Mouse (Mus musculus) heart, adult 8-10 months (tissue): ENCODE results near the gene Tmem88b. TPM values are rescaled to one million over a fixed set of nuclear protein-coding genes. Genes with fewer than 3 reads are reported as not detected.
A peak's percentile ranks its signal among the peaks of the same experiment; 100 is the strongest.
"Not testable (repeated sequence)": the region's sequence is repeated elsewhere in the genome, so short reads cannot be mapped to it uniquely, and the experiment has no call there.

Experiments used
- DNase-seq: peaks from one replicate; pipeline ENCODE4 v3.0.0; 2022; ENCODE audit warnings: low spot score
- total RNA-seq, 4 experiments: library from RNA; stranded (reverse); gene quantifications; 2 replicates each; pipeline ENCODE4 v1.2.4; 2022

Tmem88b gene
- total RNA-seq, 4 experiments from 2014 or later: 0.66 to 1.1 (median 0.81) TPM

DNA sequence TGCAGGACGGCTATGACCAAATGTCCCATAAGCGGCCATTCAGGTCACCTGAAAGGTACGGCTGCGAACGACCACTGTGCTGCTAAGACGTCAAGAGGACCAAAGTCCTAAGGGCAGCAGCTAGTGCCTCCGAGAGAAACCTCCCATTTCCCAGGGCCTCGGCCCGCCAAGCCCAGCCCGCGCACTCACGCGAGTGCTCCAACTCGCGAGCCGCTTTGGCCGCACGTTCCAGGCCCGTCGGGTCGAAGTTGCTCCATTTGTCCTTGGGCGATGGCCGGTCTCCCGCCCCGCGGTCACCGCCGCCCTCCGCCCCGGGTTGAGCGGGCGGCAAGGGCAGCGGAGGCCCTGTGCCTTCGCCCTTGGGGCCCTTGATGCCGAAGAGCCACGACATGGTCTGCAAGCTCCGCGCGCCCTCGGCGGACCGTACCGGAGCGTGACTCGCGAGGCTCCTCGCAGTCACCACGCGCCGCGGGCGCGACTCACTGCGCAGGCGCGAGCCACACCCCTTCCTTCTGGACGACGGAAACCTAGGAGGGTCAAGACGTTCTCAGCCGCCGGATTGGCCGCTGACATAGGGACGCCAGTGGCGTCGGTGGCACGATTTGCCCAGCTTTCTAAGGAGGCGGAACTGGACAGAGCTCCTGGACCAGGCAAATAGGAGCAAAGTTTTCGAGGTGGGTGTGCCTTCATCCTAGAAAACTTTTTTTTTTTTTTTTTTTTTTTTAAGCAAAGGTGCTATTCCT lies 24.9 kb downstream of the Tmem88b start, which contains the start of gene Atad3a:
TSS of gene Atad3a (minus strand) at position 481 of the 743 bp plus-strand sequence.
- peak; percentile 98 for DNase-seq

DNA sequence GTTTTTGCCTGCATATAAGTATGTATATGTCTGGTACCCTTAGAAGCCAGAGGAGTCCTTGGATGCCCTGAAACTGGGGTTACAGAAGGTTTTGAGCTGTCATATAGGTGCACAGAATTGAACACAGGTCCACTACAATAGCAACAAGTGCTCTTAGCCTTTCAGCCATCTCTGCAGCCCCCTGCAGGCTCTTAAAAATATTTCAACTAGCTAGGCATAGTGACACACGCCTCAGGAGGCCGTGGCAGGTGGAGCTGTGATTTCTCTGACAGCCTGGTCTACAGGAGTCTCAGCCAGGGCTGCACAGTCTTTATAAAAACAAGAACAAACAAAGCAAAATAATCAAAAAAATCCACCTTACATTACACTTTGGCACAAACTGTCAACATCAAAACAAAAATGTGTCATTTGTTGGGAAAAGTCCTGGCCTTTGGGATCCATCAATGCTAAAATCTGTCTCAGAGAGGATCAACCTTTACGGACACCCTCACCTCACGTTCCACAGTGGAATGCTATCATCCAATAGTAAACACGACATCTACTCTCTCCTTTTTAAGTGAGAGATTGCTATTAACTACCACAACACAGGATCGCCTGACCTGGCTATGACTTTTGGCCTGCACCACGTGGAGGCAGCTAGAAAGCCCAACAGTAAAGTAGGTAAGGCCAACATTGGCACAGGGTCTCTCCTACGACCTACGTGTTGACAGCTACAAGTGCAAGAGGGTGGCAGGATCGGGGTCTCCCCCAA lies 25.6 kb downstream of the Tmem88b start:
- no peak for DNase-seq

DNA sequence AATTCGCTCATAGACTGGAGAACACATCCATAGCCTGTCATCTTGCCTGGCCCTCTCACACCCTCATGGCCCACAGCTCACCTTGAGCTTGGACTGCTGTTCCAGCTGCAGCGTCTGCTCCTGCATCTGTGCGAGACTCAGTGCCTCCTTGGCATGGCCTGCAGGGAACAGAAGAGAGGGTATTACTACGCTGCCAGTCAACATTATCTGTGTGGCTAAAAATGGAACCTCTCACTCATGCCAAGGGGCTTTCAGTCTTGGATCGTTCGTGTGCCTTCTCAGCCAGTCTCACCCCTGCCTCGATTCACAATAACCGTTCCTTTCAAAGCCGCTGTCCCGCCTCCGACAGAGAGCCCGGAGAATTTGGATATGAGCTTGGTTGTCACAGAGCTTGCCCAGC lies 28.7 kb downstream of the Tmem88b start:
- DNase-seq: no peak

DNA sequence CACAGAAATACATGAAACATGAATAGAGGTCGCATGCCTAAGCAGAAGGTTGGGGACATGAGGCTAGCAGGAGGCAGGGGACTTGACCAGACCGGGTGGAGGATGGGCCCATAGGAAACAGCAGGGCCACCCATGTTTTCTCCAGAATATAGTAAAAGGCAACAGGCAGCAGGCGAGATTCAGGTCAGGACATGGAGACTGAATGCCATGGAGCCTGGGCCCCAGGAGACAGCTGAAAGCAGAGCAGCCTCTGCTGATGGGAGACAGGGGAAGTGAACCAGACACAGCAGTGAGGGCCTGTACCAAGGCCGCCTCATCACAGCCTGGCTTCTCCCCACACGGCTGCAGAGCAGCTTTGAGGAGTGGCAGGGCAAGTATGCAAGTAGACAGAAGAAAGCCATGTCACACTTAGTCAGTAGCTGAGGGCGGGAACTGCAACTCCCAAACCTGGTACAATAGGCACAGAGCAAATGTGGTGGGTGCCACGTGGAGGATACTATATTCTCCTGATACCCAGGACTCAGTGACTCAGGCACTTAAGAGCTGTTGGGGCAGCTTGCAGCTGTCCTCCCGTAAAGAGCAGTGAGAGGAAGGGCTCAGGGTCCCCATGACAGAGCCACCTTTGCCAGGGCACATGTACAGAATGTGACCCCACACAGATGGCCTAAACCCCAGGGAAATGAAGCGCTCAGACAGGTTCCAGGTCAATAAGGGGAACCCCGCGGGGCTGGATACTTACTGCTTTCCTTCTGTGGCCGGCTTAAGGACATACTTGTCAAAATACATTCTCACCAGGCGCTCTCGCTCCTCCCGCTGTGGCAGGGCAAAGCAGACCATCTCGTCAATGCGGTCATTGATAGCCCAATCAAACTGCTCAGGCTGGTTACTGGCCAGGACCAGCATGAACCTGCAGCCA lies 38.8 kb downstream of the Tmem88b start:
- DNase-seq: no peak

DNA sequence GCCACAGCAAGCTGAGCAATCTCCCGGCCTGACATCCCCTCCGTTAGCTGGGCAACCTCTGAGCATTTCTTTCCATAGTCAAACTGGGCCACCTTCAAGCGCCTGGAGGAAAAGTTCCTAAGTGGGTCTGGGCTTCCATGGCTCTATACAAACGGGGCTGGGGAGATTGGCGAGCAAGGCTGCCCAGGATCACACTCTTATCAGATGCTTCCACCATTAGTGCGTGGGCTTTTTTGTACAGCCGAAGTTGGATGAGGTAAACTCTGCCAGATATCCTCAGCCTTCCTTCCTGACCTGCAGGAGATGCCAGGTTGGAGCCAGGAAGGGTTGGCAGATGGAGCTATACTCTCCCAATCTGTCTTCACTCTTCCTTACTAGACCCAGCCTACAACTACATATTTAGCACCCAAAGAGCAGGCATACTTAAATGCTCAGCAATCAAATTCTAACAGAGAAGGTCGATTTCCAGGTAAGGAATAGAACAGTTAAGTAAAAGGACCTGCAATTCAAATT lies 39.6 kb downstream of the Tmem88b start:
- DNase-seq: no peak

DNA sequence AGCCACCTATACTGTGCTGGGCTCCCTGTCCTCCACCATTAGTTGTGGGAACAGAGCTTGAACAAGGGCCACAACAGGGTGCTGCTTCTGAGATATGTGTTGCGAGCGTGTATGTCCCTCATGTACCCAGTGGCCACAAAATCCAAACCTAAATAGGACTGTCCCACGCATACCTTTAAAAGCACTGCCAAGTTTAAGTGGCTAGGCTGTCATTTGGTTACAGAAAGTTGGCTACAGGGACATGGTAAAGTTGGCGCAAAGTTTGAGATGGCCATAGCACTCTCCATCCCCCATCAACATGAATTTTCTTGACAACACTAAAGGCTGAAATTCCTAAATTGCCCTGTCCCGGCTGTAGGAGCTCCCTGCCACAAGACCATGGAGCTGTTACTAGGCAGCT lies 40.5 kb downstream of the Tmem88b start:
- no peak for DNase-seq

DNA sequence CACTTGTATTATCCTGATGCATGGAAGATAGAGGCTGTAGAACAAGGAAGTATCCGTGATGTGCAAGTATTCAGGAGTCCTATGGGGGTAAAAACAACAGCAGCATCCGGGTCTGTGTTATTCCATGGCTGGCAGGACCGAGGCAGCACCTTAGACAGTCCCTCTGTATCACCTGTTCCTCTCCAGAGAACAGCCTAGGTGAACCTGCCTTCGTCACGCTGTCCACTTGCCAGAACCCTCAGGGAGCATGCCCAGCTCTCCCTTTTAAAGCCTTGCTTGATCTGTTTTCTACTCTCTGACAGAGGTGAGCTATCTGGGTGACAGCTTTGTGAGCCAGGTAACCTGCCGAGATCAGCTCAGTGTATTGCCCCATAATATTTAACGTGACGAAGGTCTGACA lies 41.2 kb downstream of the Tmem88b start:
- no peak for DNase-seq

DNA sequence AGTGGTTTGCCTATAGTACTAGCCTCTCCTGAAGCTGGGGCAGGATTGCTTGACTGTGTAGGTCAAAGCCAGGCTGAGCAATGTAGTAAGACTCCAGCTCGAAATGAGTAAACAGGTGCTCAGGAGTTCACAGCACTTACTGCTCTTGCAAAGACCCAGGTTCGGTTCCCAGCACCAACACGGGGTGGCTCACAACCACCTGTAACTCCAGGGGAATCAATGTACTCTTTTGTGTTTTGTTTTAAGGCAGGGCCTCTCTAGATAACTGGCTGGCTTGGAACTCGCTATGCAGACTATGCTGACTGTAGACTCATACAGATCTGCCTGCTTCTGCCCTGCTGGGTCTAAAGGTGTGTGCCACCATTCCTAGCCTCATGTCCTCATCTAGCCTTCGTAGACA lies 43.0 kb downstream of the Tmem88b start:
- no peak for DNase-seq

DNA sequence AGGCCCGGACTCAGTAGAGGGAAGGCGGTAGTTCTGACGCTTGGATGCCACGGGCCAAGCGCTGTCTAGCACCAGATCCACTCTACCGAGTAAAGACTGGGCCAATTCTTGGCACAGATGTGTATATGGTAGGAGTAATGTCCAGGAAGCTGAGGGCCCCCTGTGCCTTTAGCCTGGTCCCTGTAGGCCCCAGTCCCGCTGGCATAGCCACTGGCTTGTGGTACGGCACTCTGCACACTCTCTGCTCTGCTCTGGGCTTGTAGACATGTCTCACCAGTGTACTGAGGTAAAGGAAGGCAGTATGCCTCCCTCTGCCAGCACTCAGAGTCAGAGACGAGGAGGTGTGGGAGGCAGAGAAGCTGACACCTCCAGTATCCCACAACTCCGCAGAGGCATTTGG lies 45.0 kb downstream of the Tmem88b start:
- not testable (repeated sequence) for DNase-seq

DNA sequence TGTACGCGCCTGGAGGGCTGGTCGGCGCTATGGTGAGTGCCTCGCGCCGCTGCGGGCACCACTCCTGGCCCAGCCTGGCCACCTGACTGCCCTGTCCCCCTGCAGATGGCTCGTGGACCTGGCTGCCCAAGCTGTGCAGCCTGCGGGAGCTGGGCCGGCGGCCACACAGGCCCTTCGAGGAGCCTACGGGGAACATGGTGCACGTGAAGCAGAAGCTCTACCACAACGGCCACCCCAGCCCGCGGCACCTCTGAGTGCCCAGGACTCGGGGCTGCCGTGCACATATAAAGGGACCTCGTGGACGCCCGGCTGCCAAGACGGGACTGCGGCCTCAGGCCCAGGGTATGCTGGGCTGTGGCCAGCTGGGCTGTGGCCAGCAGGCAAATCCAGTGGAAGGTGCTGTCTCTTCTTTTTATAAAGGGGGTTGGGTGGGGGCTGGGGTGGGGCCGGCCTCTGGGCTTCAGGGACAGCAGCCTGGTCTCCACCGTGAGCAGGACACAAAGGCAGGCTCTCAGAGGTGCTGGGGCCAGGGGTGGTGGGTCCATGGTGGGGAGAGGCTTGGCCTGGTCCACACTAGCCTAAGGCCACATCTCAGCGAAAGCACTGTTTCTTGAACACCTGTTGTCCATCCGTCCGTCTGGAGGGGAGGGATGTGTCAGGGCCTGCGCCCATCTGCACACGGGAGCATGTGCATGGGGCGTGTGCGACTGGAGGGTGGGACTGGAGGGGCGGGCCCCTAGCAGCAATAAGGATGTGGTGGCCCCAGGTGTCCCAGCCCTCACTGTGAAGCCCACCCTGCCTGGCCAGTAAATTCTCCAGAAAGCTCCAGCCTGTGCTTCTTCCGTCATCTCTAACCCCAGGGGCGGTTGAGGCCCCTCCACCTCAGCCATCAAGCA lies 45.7 kb downstream of the Tmem88b start:
- no peak for DNase-seq

DNA sequence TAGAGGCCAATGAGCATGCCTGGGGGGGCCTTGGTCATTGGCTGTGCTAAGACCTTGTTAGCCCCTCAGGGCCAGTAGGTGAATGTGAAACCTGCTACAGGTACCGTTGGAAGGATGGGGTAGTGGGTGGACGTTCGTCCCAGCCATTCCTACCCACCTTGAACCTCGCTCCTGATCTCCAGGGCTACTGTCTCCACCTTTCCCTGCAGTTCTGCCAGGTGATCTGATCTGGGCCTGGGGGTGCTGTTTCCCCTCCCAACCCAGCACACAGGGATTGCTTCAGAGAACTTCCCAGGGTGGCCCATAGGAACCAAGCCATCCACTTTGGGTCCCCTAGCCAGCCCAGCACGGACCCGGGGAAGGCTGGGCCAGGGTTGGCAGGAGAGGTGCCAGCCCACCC lies 46.5 kb downstream of the Tmem88b start:
- no peak for DNase-seq

DNA sequence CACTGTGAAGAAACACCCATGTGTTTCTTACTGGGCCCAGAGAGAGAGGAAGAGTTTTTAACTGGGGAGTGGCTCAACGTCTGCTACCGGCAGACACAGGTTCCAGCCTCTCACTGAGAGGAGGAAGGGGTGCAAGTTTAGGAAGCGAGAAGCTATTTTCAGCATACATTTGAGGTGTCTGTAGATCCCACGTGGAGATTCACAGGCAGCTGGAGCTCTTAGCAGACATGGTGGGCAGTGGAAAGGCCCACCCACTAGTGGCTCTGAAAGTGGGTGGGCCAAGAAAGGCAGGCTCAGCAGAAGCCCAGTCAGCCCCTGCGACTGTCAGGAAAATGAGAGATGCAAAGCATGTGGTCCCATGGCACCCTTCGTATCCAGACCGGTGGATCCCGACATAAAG lies 47.4 kb downstream of the Tmem88b start:
- DNase-seq: no peak

DNA sequence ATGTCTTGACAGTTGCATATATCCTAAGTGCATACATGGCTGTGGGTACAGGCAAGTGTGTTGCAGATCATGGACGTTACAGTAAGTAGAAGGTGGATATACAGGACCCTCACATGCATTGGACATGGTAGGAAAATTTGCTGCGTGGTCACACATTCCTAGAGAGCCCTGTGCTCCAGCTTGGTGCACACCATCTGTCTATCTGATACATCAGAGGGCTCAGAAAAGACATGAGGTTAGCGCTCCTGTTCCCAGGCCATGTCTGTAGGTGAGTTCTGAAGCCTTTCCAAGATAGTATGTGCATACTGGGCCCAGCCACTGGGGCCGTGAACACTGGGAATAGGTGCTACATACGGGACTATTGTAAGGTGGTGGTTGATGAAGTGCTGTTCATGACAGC lies 49.3 kb downstream of the Tmem88b start:
- no peak for DNase-seq

DNA sequence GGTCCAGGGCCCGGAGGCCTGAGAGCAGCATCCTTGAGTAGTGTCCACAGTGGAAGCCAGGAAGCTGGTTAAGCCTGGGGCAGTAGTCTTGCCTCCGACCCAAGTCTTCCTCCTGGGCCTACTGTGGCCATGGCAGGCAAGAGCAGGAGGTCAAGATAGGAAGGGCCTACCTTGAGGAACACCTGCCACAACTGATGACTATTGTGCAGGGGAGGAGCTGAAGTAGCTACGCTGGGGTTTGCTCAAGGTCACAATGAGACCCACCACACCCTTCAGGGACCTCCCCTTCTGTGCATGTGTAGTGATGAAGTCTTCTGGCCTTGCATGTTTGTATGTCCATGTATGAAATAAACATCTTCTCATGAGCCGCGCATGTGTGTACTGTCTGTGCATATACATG lies 49.9 kb downstream of the Tmem88b start:
- no peak for DNase-seq

DNA sequence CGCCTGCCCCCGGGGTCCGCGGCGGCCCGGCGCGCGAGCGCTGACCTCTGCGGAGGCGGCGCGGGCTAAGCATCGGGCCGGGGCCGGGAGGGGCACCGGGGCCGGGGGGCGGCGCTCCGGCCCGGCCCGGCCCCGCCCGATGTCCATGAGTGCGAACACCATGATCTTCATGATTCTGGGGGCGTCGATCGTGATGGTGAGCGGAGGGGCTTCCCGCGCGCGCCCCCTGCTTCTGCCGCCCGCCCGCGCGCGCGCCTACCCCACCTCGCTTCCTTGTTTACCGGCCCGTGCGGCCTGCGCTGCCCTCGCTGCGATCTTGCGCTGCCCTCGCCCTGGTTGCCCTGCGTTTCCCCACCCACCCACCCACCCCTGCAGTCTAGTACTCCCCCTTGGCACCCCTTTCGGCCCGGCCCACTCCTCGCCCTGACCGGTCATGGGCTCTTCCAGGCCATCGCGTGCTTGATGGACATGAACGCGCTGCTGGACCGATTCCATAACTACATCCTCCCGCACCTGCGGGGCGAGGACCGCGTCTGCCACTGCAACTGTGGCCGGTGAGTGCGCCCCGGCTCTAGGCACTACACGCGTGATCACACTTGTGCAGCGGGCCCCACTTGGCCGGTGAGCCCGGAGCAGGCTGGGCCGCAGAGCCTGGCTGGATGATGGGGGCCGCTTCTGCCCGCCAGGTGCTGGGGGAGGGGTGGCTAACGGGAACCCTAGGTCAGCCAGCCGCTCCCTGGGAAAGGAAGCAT lies 50.5 kb downstream of the Tmem88b start:
- DNase-seq: no peak

DNA sequence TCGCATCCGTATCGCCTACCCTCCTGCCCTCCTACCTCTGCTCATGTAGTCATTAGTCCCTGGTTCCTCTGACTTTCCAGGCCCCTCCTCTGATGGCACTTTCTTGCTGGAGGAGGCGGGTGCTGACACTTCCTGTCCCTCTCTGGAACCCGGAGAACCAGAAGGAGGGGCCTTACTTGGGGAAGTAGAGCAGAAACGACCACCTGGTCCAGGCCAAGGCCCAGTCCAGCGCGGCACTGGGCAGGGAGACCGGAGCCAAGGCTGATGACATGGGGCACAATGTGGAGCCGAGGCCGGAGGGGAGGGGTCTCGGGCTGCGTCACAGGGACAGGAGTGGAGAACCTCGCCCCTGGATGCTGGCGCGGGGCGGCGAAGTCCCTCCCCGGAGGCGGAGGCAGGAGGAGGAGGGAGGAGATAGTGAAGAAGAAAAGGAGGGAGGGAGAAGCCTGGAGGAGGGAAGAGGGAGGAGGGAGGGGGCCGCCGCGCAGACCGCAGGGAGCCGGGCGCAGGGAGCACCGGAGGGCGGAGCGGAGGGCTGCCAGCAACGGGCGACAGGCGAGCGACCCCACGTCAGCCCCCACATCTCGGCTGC lies 51.2 kb downstream of the Tmem88b start, which contains the start of gene Tmem240:
TSS of gene Tmem240 (plus strand) at position 451 of the 592 bp plus-strand sequence.
- DNase-seq: peak; percentile 86

DNA sequence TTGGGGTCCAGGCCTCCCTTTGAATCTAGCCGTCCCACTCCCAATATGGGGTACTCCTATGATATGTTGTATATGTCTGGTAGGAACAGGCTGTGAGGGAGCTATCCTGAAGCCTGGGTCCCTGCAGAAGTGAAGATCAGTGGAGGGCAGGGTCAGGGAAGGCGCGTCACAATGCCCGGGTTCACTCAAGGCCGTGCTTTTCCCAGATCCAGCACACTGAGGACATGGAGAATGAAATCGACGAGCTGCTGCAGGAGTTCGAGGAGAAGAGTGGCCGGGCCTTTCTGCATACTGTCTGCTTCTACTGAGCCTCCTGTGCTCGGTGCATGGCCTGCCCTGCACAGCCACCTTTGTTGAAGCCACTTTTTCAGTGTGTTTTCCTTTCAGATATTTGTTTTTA lies 52.4 kb downstream of the Tmem88b start:
- DNase-seq: no peak
